Mouse (Mus musculus) frontal cortex, postnatal 10 days (tissue): Measurements from ENCODE around the gene Sema3e.

ENCODE experiments used
- DNase-seq, 2 experiments: peaks; one replicate each; pipeline ENCODE4 v3.0.0; 2022; ENCODE audit warnings: low spot score in 2 of 2, mixed read lengths in 1 of 2

The Sema3e gene

GRCm38 (mm10) chr5:14073152-14073551 is 48.1 kb downstream of the Sema3e start:
- no peak for DNase-seq

GRCm38 (mm10) chr5:14088100-14088499 is 63.0 kb downstream of the Sema3e start:
- no peak for DNase-seq

GRCm38 (mm10) chr5:14089875-14090608 is 65.0 kb downstream of the Sema3e start:
- no peak for DNase-seq

- DNase-seq: no peak
Measured at GRCm38 (mm10) chr5:14090609-14090969, 65.5 kb downstream of the Sema3e start.

- DNase-seq: no peak
Measured at GRCm38 (mm10) chr5:14092262-14092776, 67.2 kb downstream of the Sema3e start.

GRCm38 (mm10) chr5:14096196-14096595 is 71.1 kb downstream of the Sema3e start:
- DNase-seq: no peak

- DNase-seq: no peak
Measured at GRCm38 (mm10) chr5:14098677-14099076, 73.6 kb downstream of the Sema3e start.

- no peak for DNase-seq
Measured at GRCm38 (mm10) chr5:14107365-14107764, 82.3 kb downstream of the Sema3e start.

GRCm38 (mm10) chr5:14109001-14109400 is 83.9 kb downstream of the Sema3e start:
- DNase-seq: no peak

GRCm38 (mm10) chr5:14111401-14111800 is 86.3 kb downstream of the Sema3e start:
- no peak for DNase-seq

- no peak for DNase-seq
Measured at GRCm38 (mm10) chr5:14121902-14122301, 96.8 kb downstream of the Sema3e start.

GRCm38 (mm10) chr5:14126591-14126990 is 101.5 kb downstream of the Sema3e start:
- no peak for DNase-seq

- DNase-seq: no peak
Measured at GRCm38 (mm10) chr5:14135929-14136328, 110.9 kb downstream of the Sema3e start.

- no peak for DNase-seq
Measured at GRCm38 (mm10) chr5:14138725-14139124, 113.6 kb downstream of the Sema3e start.

- DNase-seq: no peak
Measured at GRCm38 (mm10) chr5:14162579-14162978, 137.5 kb downstream of the Sema3e start.

GRCm38 (mm10) chr5:14163280-14163679 is 138.2 kb downstream of the Sema3e start:
- no peak for DNase-seq

GRCm38 (mm10) chr5:14167776-14168175 is 142.7 kb downstream of the Sema3e start:
- DNase-seq: no peak

GRCm38 (mm10) chr5:14173355-14174183 is 148.5 kb downstream of the Sema3e start:
- DNase-seq: no peak

- DNase-seq: no peak
Measured at GRCm38 (mm10) chr5:14180571-14180970, 155.5 kb downstream of the Sema3e start.

- DNase-seq: no peak
Measured at GRCm38 (mm10) chr5:14182156-14182555, 157.1 kb downstream of the Sema3e start.

- no peak for DNase-seq
Measured at GRCm38 (mm10) chr5:14195172-14195819, 170.2 kb downstream of the Sema3e start.

- DNase-seq: no peak
Measured at GRCm38 (mm10) chr5:14198344-14199040, 173.4 kb downstream of the Sema3e start.
